Mouse (Mus musculus) hindbrain, embryonic 13.5 days (tissue): ENCODE measurements around the gene AC124108.1. TPM values are rescaled to one million over a fixed set of nuclear protein-coding genes. Genes with fewer than 3 reads are reported as not detected.

Experiments used
- ATAC-seq: fragments of 200-750 bp; cut with Nextera tagmentation; 2 replicates; pipeline ENCODE4 v1.8.0; 2017; ENCODE audit warnings: moderate TSS enrichment; ENCODE audit not compliant: low FRiP score
- H3K27ac ChIP-seq: fragments of 300-500 bp; sonication (generic); 2 replicates; pipeline ENCODE4 v1.5.1; 2015; ENCODE audit warnings: inconsistent platforms, mild to moderate bottlenecking, moderate library complexity
- H3K27me3 ChIP-seq: fragments of 300-500 bp; sonication (generic); 2 replicates; pipeline ENCODE4 v1.6.1; 2015; ENCODE audit warnings: mild to moderate bottlenecking, inconsistent platforms
- H3K36me3 ChIP-seq: fragments of 300-500 bp; sonication (generic); 2 replicates; pipeline ENCODE4 v1.6.1; 2015; ENCODE audit warnings: mild to moderate bottlenecking, inconsistent platforms
- H3K4me1 ChIP-seq: fragments of 300-500 bp; sonication (generic); replicated peaks from 2 replicates; pipeline ENCODE4 v1.6.1; 2015; ENCODE audit warnings: inconsistent platforms
- H3K4me2 ChIP-seq: fragments of 300-500 bp; sonication (generic); 2 replicates; pipeline ENCODE4 v1.6.1; 2015; ENCODE audit warnings: inconsistent platforms, mild to moderate bottlenecking, moderate library complexity
- H3K4me3 ChIP-seq: fragments of 300-500 bp; sonication (generic); 2 replicates; pipeline ENCODE4 v1.5.1; 2015; ENCODE audit warnings: mild to moderate bottlenecking, inconsistent platforms
- H3K9ac ChIP-seq: fragments of 300-500 bp; sonication (generic); 2 replicates; pipeline ENCODE4 v1.6.1; 2015; ENCODE audit warnings: mild to moderate bottlenecking, inconsistent platforms
- H3K9me3 ChIP-seq: fragments of 300-500 bp; sonication (generic); 2 replicates; pipeline ENCODE4 v1.6.1; 2016; ENCODE audit warnings: inconsistent platforms
- WGBS: fragments of 180-500 bp; shearing (Covaris S2); methylation state at CpG from one replicate; pipeline ENCODE4 v1.1.7; 2015; 5-methylcytosine and 5-hydroxymethylcytosine counted together
- microRNA counts: library from miRNA; unstranded; fragments of <30 nt; microRNA quantifications from one replicate; lab custom pipeline; 2016
- microRNA-seq: library from miRNA; unstranded; fragments of <30 nt; microRNA quantifications from one replicate; pipeline ENCODE4, GENCODE M21; 2016
- polyA plus RNA-seq: library from polyadenylated mRNA; unstranded; fragments of >200 nt; fragmentation: Nextera tagmentation; extraction: Ambion mirVana; gene quantifications from 2 replicates; pipeline ENCODE4 v1.2.1, GENCODE M21; 2015

The AC124108.1 gene
- polyA plus RNA-seq, 1 experiment from 2014 or later, result 4.8 TPM

- peaks cover 5% of the 10 kb centered on the region for H3K4me1 ChIP-seq
- no peak for ATAC-seq
- no peak overlapping the region; the same call in 1 of the 2 replicates for H3K9ac ChIP-seq
- no peaks in the 10 kb centered on the region for H3K9me3 ChIP-seq
- WGBS, result 25% methylated on average over 7 of the region's 7 CpGs
- H3K4me2 ChIP-seq, result no peak overlapping the region
- no peak overlapping the region for H3K4me3 ChIP-seq
- H3K27ac ChIP-seq, result peak overlapping the region; percentile 56
- H3K27me3 ChIP-seq, result peaks cover 7% of the 10 kb centered on the region; the same call in 1 of the 2 replicates
- H3K36me3 ChIP-seq, result no peaks in the 10 kb centered on the region
These were observed 40.4 kb downstream of the AC124108.1 start for GRCm38 (mm10) chr1:132231470-132232274.

GRCm38 (mm10) chr1:132233566-132233965 lies 42.3 kb downstream of the AC124108.1 start:
- Histone ChIP-seq H3K4me1 (peaks cover 7% of the 10 kb centered on the region), H3K9me3 (no peaks in the 10 kb centered on the region), H3K9ac (no peak overlapping the region), H3K27me3 (peaks cover 7% of the 10 kb centered on the region; the same call in 1 of the 2 replicates), H3K4me2 (no peak overlapping the region), H3K27ac (no peak overlapping the region), H3K36me3 (no peaks in the 10 kb centered on the region), H3K4me3 (no peak overlapping the region)
- no peak for ATAC-seq
- WGBS, result 24% methylated on average over 12 of the region's 12 CpGs

GRCm38 (mm10) chr1:132234757-132235273 lies 43.6 kb downstream of the AC124108.1 start:
- Histone ChIP-seq H3K36me3 (no peaks in the 10 kb centered on the region), H3K9me3 (no peaks in the 10 kb centered on the region), H3K4me2 (no peak overlapping the region), H3K27me3 (peaks cover 7% of the 10 kb centered on the region; the same call in 1 of the 2 replicates), H3K4me1 (peaks cover 7% of the 10 kb centered on the region), H3K4me3 (no peak overlapping the region), H3K9ac (no peak overlapping the region), H3K27ac (no peak overlapping the region)
- 71% methylated on average over 9 of the region's 9 CpGs for WGBS
- ATAC-seq, result no peak

- Histone ChIP-seq H3K4me3 (no peak overlapping the region), H3K9ac (no peak overlapping the region), H3K9me3 (no peaks in the 10 kb centered on the region), H3K27me3 (peaks cover 9% of the 10 kb centered on the region; the same call in 1 of the 2 replicates), H3K36me3 (no peaks in the 10 kb centered on the region), H3K4me1 (0 out of 2 replicates have a peak, but pooled peaks cover 2% of the 10 kb centered on the region), H3K27ac (no peak overlapping the region), H3K4me2 (no peak overlapping the region)
- ATAC-seq, result 0 out of 2 replicates have a peak, but pooled peaks have one; percentile 24
- 25% methylated on average over 6 of the region's 6 CpGs for WGBS
These were observed 46.4 kb downstream of the AC124108.1 start for GRCm38 (mm10) chr1:132237585-132238159.

GRCm38 (mm10) chr1:132245010-132245409 lies 53.8 kb downstream of the AC124108.1 start:
- Histone ChIP-seq H3K9me3 (no peaks in the 10 kb centered on the region), H3K27ac (no peak overlapping the region), H3K4me1 (no peaks in the 10 kb centered on the region), H3K4me2 (no peak overlapping the region), H3K36me3 (peaks cover 5% of the 10 kb centered on the region; the same call in 1 of the 2 replicates), H3K27me3 (0 out of 2 replicates have a peak, but pooled peaks cover 2% of the 10 kb centered on the region), H3K4me3 (no peak overlapping the region), H3K9ac (no peak overlapping the region)
- 87% methylated on average over 5 of the region's 5 CpGs for WGBS
- no peak for ATAC-seq

GRCm38 (mm10) chr1:132246137-132246536 lies 54.9 kb downstream of the AC124108.1 start:
- no peak for ATAC-seq
- no peak overlapping the region for H3K27ac ChIP-seq
- H3K4me1 ChIP-seq, result no peaks in the 10 kb centered on the region
- 72% methylated on average over 6 of the region's 6 CpGs for WGBS
- H3K36me3 ChIP-seq, result peaks cover 5% of the 10 kb centered on the region; the same call in 1 of the 2 replicates
- no peak overlapping the region for H3K4me2 ChIP-seq
- 0 out of 2 replicates have a peak, but pooled peaks cover 2% of the 10 kb centered on the region for H3K27me3 ChIP-seq
- no peaks in the 10 kb centered on the region for H3K9me3 ChIP-seq
- H3K4me3 ChIP-seq, result no peak overlapping the region
- H3K9ac ChIP-seq, result no peak overlapping the region

- H3K9ac ChIP-seq, result no peak overlapping the region
- no peak overlapping the region for H3K27ac ChIP-seq
- H3K9me3 ChIP-seq, result no peaks in the 10 kb centered on the region
- no peak overlapping the region for H3K4me2 ChIP-seq
- H3K27me3 ChIP-seq, result no peaks in the 10 kb centered on the region
- WGBS, result 93% methylated on average over 4 of the region's 4 CpGs
- H3K36me3 ChIP-seq, result peaks cover 5% of the 10 kb centered on the region; the same call in 1 of the 2 replicates
- no peak for ATAC-seq
- H3K4me1 ChIP-seq, result no peaks in the 10 kb centered on the region
- no peak overlapping the region for H3K4me3 ChIP-seq
These were observed 55.4 kb downstream of the AC124108.1 start for GRCm38 (mm10) chr1:132246641-132247040.

- Histone ChIP-seq H3K9me3 (no peaks in the 10 kb centered on the region), H3K36me3 (peaks cover 8% of the 10 kb centered on the region; the same call in 1 of the 2 replicates), H3K4me3 (no peak overlapping the region), H3K27me3 (no peaks in the 10 kb centered on the region), H3K4me2 (no peak overlapping the region), H3K27ac (no peak overlapping the region), H3K9ac (no peak overlapping the region), H3K4me1 (no peaks in the 10 kb centered on the region)
- ATAC-seq, result no peak
- 80% methylated on average over 6 of the region's 6 CpGs for WGBS
These were observed 63.2 kb downstream of the AC124108.1 start for GRCm38 (mm10) chr1:132254467-132254866.

MicroRNAs encoded within 50 kb of the gene (microRNA counts, 519-probe panel; counts per million panel counts)
- microRNA mmu-miR-135b (lab: Ali Mortazavi, UCI), result 4,752 counts per million, percentile 79 among the panel's probes with 10 or more counts

Small RNA genes lying within 50 kb of the gene (microRNA-seq; reads per million reads assigned to microRNA genes)
- 7,008 reads per million, percentile 94 among the genes with 10 or more reads in this experiment for gene Mir135b

Other genes starting within 250 kb of the AC124108.1 start
- 1.8 and 4.3 TPM in 2 replicates for gene Slc45a3, start 228.5 kb upstream of the AC124108.1 start, polyA plus RNA-seq
- 10.6 and 11.0 TPM in 2 replicates for gene Elk4, start 183.8 kb upstream of the AC124108.1 start, polyA plus RNA-seq
- 6.8 and 7.2 TPM in 2 replicates for gene Mfsd4a, start 123.4 kb upstream of the AC124108.1 start, polyA plus RNA-seq
- gene Cdk18, start 51.8 kb upstream of the AC124108.1 start, polyA plus RNA-seq, result 0.31 and 0.32 TPM in 2 replicates
- 24.8 and 25.7 TPM in 2 replicates for gene Lemd1, start within 50 bp of the AC124108.1 start, polyA plus RNA-seq
- 0.63 and 0.95 TPM in 2 replicates for gene Gm10188, start 38.3 kb downstream of the AC124108.1 start, polyA plus RNA-seq
- 5.1 and 5.4 TPM in 2 replicates for gene Klhdc8a, start 107.2 kb downstream of the AC124108.1 start, polyA plus RNA-seq
- gene Nuak2, start 124.7 kb downstream of the AC124108.1 start, polyA plus RNA-seq, result 17.6 and 22.5 TPM in 2 replicates
- 24.6 and 25.7 TPM in 2 replicates for gene Tmcc2, start 199.8 kb downstream of the AC124108.1 start, polyA plus RNA-seq
- 10.0 and 10.3 TPM in 2 replicates for gene Dstyk, start 226.1 kb downstream of the AC124108.1 start, polyA plus RNA-seq